Mouse (Mus musculus) liver, embryonic 15.5 days (tissue): ENCODE results near the gene L3mbtl1. TPM values are rescaled to one million over a fixed set of nuclear protein-coding genes. Genes with fewer than 3 reads are reported as not detected.

Experiments used
- ATAC-seq: fragments of 200-750 bp; cut with Nextera tagmentation; 2 replicates; pipeline ENCODE4 v1.8.0; 2017; ENCODE audit warnings: moderate number of reproducible peaks, mild to moderate bottlenecking, moderate library complexity; ENCODE audit not compliant: insufficient read depth
- H3K27ac ChIP-seq: fragments of 300-500 bp; sonication (generic); replicated peaks from 2 replicates; pipeline ENCODE4 v1.5.1; 2015; ENCODE audit warnings: mild to moderate bottlenecking, inconsistent platforms
- H3K27me3 ChIP-seq: fragments of 300-500 bp; sonication (generic); 2 replicates; pipeline ENCODE4 v1.6.1; 2015; ENCODE audit warnings: mild to moderate bottlenecking, inconsistent platforms
- H3K36me3 ChIP-seq: fragments of 300-500 bp; sonication (generic); replicated peaks from 2 replicates; pipeline ENCODE4 v1.6.1; 2015; ENCODE audit warnings: moderate library complexity, mild to moderate bottlenecking, inconsistent platforms
- H3K4me1 ChIP-seq: fragments of 300-500 bp; sonication (generic); replicated peaks from 2 replicates; pipeline ENCODE4 v1.6.1; 2015; ENCODE audit warnings: inconsistent platforms
- H3K4me2 ChIP-seq: fragments of 300-500 bp; sonication (generic); 2 replicates; pipeline ENCODE4 v1.6.1; 2015; ENCODE audit warnings: moderate library complexity, mild to moderate bottlenecking, inconsistent platforms
- H3K4me3 ChIP-seq: fragments of 300-500 bp; sonication (generic); replicated peaks from 2 replicates; pipeline ENCODE4 v1.5.1; 2015; ENCODE audit warnings: mild to moderate bottlenecking, inconsistent platforms
- H3K9ac ChIP-seq: fragments of 300-500 bp; sonication (generic); 2 replicates; pipeline ENCODE4 v1.6.1; 2015; ENCODE audit warnings: moderate library complexity, mild to moderate bottlenecking, inconsistent platforms
- H3K9me3 ChIP-seq: fragments of 300-500 bp; sonication (generic); replicated peaks from 2 replicates; pipeline ENCODE4 v1.6.1; 2016; ENCODE audit warnings: inconsistent platforms
- WGBS: fragments of 180-500 bp; shearing (Covaris S2); methylation state at CpG from one replicate; pipeline ENCODE4 v1.1.7; 2015; ENCODE audit warnings: mixed read lengths; ENCODE audit not compliant: insufficient replicate concordance; 5-methylcytosine and 5-hydroxymethylcytosine counted together
- polyA plus RNA-seq: library from polyadenylated mRNA; unstranded; fragments of >200 nt; fragmentation: Nextera tagmentation; extraction: Ambion mirVana; gene quantifications from 2 replicates; pipeline ENCODE4 v1.2.1, GENCODE M21; 2015

The L3mbtl1 gene
- polyA plus RNA-seq, 1 experiment from 2014 or later: 0.02 TPM

DNA sequence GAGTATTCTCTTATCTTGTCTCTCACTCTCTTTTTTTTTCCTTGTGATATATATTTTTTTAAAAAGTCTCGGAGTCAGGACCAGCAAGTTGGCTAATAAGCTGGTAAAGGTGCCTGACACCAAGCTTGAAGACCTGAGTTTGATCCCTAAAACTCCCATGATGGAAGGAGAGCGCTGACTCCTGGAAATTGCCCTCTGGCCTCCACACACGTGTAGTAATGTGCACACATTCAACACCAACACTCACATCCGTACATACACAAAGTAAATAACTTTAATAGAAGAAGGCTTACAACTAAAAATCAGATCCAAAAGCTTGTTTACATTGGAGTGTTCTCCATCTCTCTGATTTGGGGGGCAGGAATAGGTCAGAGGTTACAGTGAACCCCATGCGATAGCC, 29.9 kb downstream of the L3mbtl1 start:
- 62% methylated on average over 5 of the region's 5 CpGs for WGBS
- no peaks in the 10 kb centered on the region for H3K36me3 ChIP-seq
- no peak overlapping the region for H3K4me2 ChIP-seq
- H3K4me1 ChIP-seq: peaks cover 15% of the 10 kb centered on the region
- H3K27me3 ChIP-seq: no peaks in the 10 kb centered on the region; the same call in 1 of the 2 replicates
- no peaks in the 10 kb centered on the region for H3K9me3 ChIP-seq
- no peak for ATAC-seq
- H3K27ac ChIP-seq: no peak overlapping the region
- H3K4me3 ChIP-seq: no peak overlapping the region
- no peak overlapping the region for H3K9ac ChIP-seq

- Histone ChIP-seq H3K9ac (no peak overlapping the region), H3K36me3 (no peaks in the 10 kb centered on the region), H3K9me3 (no peaks in the 10 kb centered on the region), H3K4me1 (peaks cover 15% of the 10 kb centered on the region), H3K27ac (no peak overlapping the region), H3K27me3 (no peaks in the 10 kb centered on the region; the same call in 1 of the 2 replicates), H3K4me2 (no peak overlapping the region), H3K4me3 (no peak overlapping the region)
- ATAC-seq: no peak
- whole genome bisulfite sequencing: 43% methylated on average over 11 of the region's 11 CpGs
Measured at GRCm38 (mm10) chr2:162973637-162974036, 30.4 kb downstream of the L3mbtl1 start.

DNA sequence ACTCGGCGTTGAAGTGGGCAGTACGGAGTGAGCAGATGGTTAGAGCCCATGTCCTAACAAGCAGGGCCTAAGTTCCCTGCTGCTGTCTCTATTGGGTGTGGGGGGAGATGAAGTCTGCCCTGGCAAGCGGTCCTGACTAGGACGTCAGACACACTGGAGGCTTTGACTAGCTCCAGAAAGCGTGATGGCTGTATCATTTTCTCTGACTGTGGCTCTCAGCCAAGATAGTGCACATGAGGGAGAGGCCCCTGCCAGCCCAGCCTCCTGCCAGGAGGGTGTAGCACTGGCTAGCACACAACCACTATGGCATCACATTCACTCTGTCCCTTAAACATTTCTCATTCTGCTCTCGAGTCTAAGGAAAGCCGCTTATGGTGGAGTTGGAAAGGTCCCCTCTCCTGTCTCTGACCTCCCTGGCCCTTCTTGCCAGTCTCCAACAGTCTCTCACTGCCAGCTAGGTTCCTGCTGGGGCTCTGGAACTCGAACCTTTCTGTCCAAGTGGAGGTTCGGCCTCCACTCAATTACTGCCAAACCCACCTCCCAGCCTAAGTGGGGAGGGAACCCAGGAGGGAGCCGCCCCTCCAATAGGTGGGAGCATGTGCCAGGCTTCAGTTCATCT, 32.0 kb downstream of the L3mbtl1 start:
- Histone ChIP-seq H3K9ac (no peak overlapping the region), H3K27me3 (no peaks in the 10 kb centered on the region; the same call in 1 of the 2 replicates), H3K27ac (no peak overlapping the region), H3K4me2 (no peak overlapping the region), H3K9me3 (no peaks in the 10 kb centered on the region), H3K36me3 (no peaks in the 10 kb centered on the region), H3K4me3 (no peak overlapping the region), H3K4me1 (peaks cover 15% of the 10 kb centered on the region)
- WGBS: 63% methylated on average over 11 of the region's 11 CpGs
- no peak for ATAC-seq

- no peak overlapping the region for H3K4me2 ChIP-seq
- no peak overlapping the region for H3K27ac ChIP-seq
- no peaks in the 10 kb centered on the region; the same call in 1 of the 2 replicates for H3K27me3 ChIP-seq
- 55% methylated on average over 4 of the region's 4 CpGs for WGBS
- H3K4me3 ChIP-seq: no peak overlapping the region
- H3K9me3 ChIP-seq: no peaks in the 10 kb centered on the region
- no peaks in the 10 kb centered on the region for H3K36me3 ChIP-seq
- peaks cover 15% of the 10 kb centered on the region for H3K4me1 ChIP-seq
- no peak overlapping the region for H3K9ac ChIP-seq
- no peak for ATAC-seq
Measured at GRCm38 (mm10) chr2:162976001-162976400, 32.7 kb downstream of the L3mbtl1 start.

DNA sequence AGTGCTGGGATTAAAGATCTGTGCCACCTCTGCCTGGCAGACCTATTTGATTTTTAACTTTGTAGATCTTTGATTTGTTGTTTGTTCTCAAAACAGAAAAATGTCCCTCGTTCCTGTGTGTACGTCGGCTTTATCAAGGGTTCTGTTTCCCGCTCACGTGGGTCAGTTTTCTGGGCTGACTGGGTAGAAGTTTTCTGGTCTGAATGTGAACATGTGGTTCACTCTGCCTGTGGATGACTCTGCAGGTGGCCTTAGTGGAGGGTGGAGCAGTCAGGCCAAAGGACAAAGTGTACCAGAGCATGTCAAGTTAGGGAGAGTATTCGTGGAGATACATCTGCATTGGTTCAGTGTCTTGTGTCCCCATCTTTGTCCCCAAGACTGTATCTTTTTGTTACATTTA, 41.1 kb downstream of the L3mbtl1 start:
- WGBS: 69% methylated on average over 6 of the region's 6 CpGs
- 0 out of 2 replicates have a peak, but pooled peaks cover 6% of the 10 kb centered on the region for H3K4me1 ChIP-seq
- no peak overlapping the region for H3K9ac ChIP-seq
- ATAC-seq: no peak
- no peaks in the 10 kb centered on the region for H3K27me3 ChIP-seq
- no peaks in the 10 kb centered on the region for H3K9me3 ChIP-seq
- H3K27ac ChIP-seq: no peak overlapping the region
- no peak overlapping the region for H3K4me2 ChIP-seq
- no peaks in the 10 kb centered on the region for H3K36me3 ChIP-seq
- no peak overlapping the region for H3K4me3 ChIP-seq

DNA sequence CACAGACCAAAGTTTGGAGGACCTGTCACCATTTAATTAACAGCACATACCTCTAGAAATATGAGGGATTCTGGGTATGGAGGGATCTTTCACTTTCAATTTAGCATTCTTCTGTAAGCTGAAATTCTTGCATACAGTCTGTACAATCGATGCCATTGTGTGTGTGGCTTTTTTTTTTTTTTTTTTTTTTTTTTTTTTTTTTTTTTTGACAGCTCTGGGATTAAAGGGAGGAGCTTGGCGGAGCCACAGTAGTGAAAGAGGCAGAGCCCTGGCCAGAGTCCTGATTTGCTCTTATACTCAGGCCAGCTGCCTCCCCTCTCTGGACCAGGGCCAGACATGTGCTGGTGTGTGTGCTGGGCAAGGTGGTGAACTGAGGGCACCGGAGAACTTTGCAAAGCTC, 42.7 kb downstream of the L3mbtl1 start:
- 51% methylated on average over 3 of the region's 3 CpGs for WGBS

GRCm38 (mm10) chr2:162986764-162987163, 43.5 kb downstream of the L3mbtl1 start:
- no peak for ATAC-seq
- Histone ChIP-seq H3K9ac (no peak overlapping the region), H3K36me3 (no peaks in the 10 kb centered on the region), H3K4me3 (no peak overlapping the region), H3K27ac (peak overlapping the region; percentile 29), H3K9me3 (no peaks in the 10 kb centered on the region), H3K4me1 (0 out of 2 replicates have a peak, but pooled peaks cover 6% of the 10 kb centered on the region), H3K4me2 (no peak overlapping the region), H3K27me3 (no peaks in the 10 kb centered on the region)
- WGBS: 51% methylated on average over 3 of the region's 3 CpGs

More for the DNA sequence above, 42.7 kb downstream of the L3mbtl1 start:
- Histone ChIP-seq H3K4me2 (no peak overlapping the region), H3K9me3 (no peaks in the 10 kb centered on the region), H3K27ac (0 out of 2 replicates have a peak overlapping the region, but pooled peaks have one; percentile 29), H3K4me3 (no peak overlapping the region), H3K27me3 (no peaks in the 10 kb centered on the region), H3K36me3 (no peaks in the 10 kb centered on the region), H3K4me1 (0 out of 2 replicates have a peak, but pooled peaks cover 6% of the 10 kb centered on the region), H3K9ac (no peak overlapping the region)
- ATAC-seq: no peak; the same call in 1 of the 2 replicates

GRCm38 (mm10) chr2:162987218-162987617, 43.9 kb downstream of the L3mbtl1 start, which contains the start of gene Sgk2:
Gene Sgk2, plus strand, starts transcription at chr2:162987330.
- peak; percentile 74 for ATAC-seq
- H3K27me3 ChIP-seq: no peaks in the 10 kb centered on the region
- no peak within 1 kb of the TSS for H3K9ac ChIP-seq
- H3K4me3 ChIP-seq: peak within 1 kb of the TSS; percentile 18
- H3K36me3 ChIP-seq: no peaks in the 10 kb centered on the region
- H3K4me1 ChIP-seq: 0 out of 2 replicates have a peak, but pooled peaks cover 6% of the 10 kb centered on the region
- H3K27ac ChIP-seq: peak within 1 kb of the TSS; percentile 29
- no peaks in the 10 kb centered on the region for H3K9me3 ChIP-seq
- 39% methylated on average over 8 of the region's 8 CpGs for WGBS
- no peak within 1 kb of the TSS for H3K4me2 ChIP-seq

DNA sequence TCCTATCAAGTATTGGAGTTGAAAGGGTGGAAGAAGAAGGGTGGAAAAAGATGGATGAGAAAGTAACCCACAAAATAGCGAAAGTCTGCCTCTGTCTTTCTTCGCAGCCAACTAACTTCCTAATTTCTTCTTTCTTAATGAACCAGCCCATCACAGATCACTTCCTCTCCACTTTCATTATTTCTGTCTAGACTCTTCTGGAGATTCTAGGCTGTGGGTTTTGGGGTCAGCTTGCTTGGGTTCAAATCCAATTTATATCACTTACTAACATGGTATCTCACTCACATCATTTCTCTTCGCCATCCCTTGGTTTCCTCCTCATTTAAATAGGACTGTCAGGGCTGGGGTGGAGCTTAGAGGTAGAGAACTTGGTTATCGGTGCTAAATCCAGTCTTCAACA, 45.0 kb downstream of the L3mbtl1 start:
- H3K4me1 ChIP-seq: peaks cover 6% of the 10 kb centered on the region; the same call in 1 of the 2 replicates
- no peaks in the 10 kb centered on the region for H3K36me3 ChIP-seq
- no peaks in the 10 kb centered on the region for H3K9me3 ChIP-seq
- no peak overlapping the region for H3K4me3 ChIP-seq
- no peak overlapping the region for H3K27ac ChIP-seq
- ATAC-seq: no peak
- no peak overlapping the region for H3K4me2 ChIP-seq
- no peaks in the 10 kb centered on the region for H3K27me3 ChIP-seq
- WGBS: 47% methylated on average over 4 of the region's 4 CpGs
- H3K9ac ChIP-seq: no peak overlapping the region

- H3K4me1 ChIP-seq: peaks cover 6% of the 10 kb centered on the region
- no peaks in the 10 kb centered on the region for H3K27me3 ChIP-seq
- H3K9ac ChIP-seq: no peak overlapping the region
- no peak overlapping the region for H3K4me3 ChIP-seq
- 33% methylated on average over 6 of the region's 6 CpGs for WGBS
- no peak overlapping the region for H3K27ac ChIP-seq
- ATAC-seq: no peak
- H3K36me3 ChIP-seq: no peaks in the 10 kb centered on the region
- H3K4me2 ChIP-seq: no peak overlapping the region; the same call in 1 of the 2 replicates
- no peaks in the 10 kb centered on the region for H3K9me3 ChIP-seq
Measured at GRCm38 (mm10) chr2:162991394-162992083, 48.3 kb downstream of the L3mbtl1 start.

GRCm38 (mm10) chr2:162992084-162992437, 48.8 kb downstream of the L3mbtl1 start:
- H3K9ac ChIP-seq: no peak overlapping the region
- H3K27ac ChIP-seq: no peak overlapping the region
- ATAC-seq: no peak

More at GRCm38 (mm10) chr2:162992084-162992437, 48.8 kb downstream of the L3mbtl1 start:
- Histone ChIP-seq H3K27me3 (no peaks in the 10 kb centered on the region), H3K9me3 (no peaks in the 10 kb centered on the region), H3K4me3 (no peak overlapping the region), H3K4me1 (peaks cover 6% of the 10 kb centered on the region), H3K4me2 (no peak overlapping the region; the same call in 1 of the 2 replicates), H3K36me3 (no peaks in the 10 kb centered on the region)
